Mouse (Mus musculus) ovary, postnatal 10 days (tissue): ENCODE measurements around the gene Ptk6.

ENCODE experiments used
- DNase-seq: peaks from one replicate; pipeline ENCODE4 v3.0.0; 2022; ENCODE audit warnings: low spot score

The Ptk6 gene

DNA sequence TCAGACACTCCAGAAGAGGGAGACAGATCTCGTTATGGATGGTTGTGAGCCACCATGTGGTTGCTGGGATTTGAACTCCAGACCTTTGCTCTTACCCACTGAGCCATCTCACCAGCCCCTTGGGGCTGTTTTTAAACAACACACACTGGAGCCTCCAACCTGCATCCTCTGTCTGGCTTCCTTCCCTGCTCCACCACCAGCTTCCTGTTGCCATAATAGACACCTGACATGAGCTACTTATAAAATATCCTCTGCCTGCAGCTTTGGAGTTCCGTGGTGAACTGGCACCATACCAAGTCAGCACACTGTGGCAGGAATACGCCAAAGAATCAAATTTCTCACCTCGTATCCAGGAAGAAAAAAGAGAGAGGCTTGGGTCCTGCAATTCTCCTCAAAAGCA is 41.8 kb downstream of the Ptk6 start:
- no peak for DNase-seq

GRCm38 (mm10) chr2:181159771-181160170 is 42.8 kb downstream of the Ptk6 start:
- no peak for DNase-seq

GRCm38 (mm10) chr2:181159091-181159514 is 43.5 kb downstream of the Ptk6 start:
- no peak for DNase-seq

GRCm38 (mm10) chr2:181158471-181158870 is 44.1 kb downstream of the Ptk6 start:
- DNase-seq = no peak

- no peak for DNase-seq
Observed at GRCm38 (mm10) chr2:181157716-181158302, 44.8 kb downstream of the Ptk6 start.

DNA sequence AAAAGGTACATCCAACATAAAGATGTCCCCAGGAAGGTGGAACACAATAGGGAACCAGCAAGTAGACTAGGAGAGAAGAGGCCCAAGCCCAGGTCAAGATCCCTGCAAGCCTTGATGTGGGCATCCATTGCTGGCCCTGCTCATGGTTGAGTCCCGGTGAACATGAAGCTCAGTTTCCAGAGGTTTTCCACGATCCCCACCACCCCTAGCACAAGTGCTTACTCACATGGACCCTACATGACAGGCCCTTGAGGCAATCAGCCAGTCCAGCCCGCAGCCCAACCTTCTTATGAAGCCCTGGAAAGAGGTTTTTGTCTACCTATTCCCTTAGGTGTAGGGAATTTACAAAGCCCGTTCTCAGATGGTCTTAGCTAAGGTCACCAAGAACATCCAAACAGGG is 45.4 kb downstream of the Ptk6 start:
- no peak for DNase-seq

DNA sequence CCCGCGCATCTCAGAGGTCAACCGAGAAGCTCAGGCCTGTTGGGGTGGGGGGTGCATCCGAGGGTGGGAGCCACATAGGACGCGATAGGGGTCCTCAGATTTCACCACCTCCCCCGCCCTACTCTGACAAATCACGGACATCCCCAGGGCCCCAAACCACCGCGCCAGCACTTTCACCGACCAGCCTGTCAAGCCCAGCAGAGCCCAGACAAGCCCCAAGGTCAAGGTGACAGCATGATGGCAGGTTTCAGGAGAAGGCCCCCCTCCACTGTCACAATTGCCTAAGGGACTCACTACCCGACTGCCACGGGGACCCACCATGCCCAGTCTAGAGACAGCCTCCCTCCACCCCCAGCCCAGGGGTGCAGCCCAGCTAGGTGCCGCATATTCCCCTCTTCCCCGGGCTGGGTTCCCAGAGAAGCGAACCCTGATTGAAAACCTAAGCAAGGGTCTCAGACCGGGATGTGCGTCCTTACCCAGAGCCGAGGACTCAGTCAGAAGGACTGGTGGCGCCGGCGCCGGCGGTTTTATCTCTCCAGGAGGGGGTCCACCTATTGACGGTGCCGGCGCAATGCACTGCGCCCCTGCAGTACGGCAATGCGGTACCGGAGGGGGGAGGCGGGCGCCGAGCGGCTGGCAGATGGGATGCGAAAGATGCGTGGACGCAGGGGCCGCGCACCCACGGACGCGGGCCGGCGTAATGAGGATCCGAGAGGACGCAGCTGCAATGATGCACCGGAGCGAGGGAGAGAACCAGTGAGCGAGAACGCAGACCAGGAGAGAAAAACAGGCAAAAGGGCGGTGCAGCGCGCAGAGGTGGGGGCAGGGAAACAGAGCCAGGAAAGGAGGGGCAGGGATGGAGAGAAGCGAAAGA is 46.1 kb downstream of the Ptk6 start, which contains the start of gene Eef1a2:
Gene Eef1a2 (minus strand): TSS at position 767 of the 874 bp plus-strand sequence.
- no peak for DNase-seq

GRCm38 (mm10) chr2:181155801-181156200 is 46.8 kb downstream of the Ptk6 start:
- DNase-seq = no peak

GRCm38 (mm10) chr2:181154831-181155415 is 47.7 kb downstream of the Ptk6 start:
- DNase-seq = no peak

- no peak for DNase-seq
Observed at GRCm38 (mm10) chr2:181154361-181154760, 48.2 kb downstream of the Ptk6 start.

GRCm38 (mm10) chr2:181153837-181154236 is 48.8 kb downstream of the Ptk6 start:
- DNase-seq = no peak

DNA sequence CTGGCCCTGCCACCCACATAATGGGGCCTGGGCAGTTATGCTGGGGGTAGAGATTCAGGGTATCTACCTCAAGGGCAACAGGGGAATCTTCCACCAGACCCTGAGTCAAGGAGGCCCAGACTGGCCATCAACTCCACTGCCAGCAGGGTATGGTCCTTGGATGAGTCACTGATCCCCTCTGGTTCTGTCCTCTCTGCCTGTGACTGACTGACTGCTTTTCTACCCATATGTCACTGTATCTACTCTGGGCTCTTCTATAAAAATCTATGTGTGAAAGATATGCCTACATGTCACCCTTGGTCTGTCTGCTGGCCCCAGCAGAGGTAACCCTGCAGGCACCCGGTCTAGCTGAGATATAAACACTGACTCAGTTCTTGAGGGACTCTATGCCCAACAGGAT is 49.5 kb downstream of the Ptk6 start:
- DNase-seq = no peak

DNA sequence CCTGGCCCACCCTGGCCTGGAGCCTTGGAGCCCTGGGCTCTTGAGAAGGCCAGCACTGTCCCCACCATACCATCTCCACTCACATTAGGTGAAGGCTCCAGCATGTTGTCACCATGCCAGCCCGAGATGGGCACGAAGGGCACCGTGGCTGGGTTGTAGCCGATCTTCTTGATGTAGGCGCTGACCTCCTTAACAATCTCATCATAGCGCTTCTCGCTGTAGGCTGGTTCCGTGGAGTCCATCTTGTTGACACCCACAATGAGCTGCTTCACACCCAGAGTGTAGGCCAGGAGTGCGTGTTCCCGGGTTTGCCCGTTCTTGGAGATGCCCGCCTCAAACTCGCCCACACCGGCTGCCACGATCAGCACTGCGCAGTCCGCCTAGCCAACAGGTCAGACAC is 49.9 kb downstream of the Ptk6 start:
- no peak for DNase-seq

GRCm38 (mm10) chr2:181150281-181150680 is 52.3 kb downstream of the Ptk6 start:
- DNase-seq = no peak

- DNase-seq = no peak
Observed at GRCm38 (mm10) chr2:181148318-181148955, 54.2 kb downstream of the Ptk6 start.

DNA sequence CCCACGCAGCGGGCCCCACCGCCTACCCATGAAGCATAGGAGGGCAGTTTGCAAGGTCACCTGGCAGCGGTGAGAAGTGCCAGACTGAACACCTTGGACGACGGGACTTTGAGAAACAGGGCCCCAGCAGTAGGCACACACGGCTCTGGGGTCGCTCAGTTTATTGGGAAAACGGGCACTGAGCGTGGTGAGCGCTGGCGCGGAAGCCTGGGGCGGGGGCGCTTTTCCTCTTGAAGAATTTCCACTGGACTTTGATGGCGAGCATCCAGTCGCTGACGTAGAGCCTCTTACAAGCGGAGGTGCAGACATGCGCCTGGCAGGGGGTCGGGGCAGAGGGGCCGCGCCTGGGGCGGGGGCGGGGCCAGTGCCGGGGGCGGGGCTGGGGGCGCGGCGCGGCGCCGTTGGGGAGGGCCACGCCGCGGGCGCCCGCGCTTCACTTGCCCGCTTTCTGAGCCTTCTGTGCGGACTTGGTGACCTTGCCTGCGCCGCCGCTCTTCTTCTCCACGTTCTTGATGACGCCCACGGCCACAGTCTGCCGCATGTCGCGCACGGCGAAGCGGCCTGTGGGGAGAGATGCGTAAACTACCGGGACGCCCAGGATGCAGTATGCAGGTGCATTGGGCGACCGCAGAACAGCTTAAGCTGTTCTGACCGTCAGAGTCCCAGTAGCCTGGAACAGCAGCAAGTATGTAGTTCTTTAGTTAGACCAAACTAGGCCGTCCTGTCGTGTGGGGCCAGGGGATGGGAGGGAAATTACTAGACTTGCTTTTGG is 54.9 kb downstream of the Ptk6 start:
- DNase-seq = no peak

DNA sequence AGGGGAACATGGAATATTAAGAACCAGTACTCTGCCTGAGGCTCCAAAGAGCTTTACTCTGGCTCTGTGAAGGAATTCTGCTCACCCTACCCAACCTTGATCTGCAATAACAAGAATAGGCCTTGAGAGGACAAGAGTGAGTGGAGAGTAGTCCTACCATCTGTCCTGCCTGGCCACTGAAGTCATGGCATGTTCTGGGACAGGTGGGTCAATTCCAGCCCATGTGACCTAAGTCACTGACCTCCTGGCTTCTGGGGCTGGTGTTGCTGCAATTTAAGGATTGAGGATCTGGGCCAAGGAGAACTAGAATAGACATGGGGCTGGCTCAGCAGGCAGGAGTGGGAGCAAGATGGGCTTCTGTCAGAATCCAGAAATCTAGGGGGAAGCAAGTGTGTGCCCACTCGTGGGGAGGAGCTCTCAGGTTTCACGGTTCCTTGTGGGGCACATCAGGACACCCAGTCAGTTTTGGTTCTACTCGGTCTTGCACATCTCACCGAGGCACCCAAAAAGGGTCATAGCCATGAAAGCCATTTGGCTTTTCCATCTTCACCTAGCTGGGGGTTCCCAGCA is 55.5 kb downstream of the Ptk6 start:
- no peak for DNase-seq

- DNase-seq = no peak
Observed at GRCm38 (mm10) chr2:181144675-181145074, 57.9 kb downstream of the Ptk6 start.
